Mouse (Mus musculus) urinary bladder, postnatal 10 days (tissue): Measurements from ENCODE around the gene Nob1.

ENCODE experiments used
- DNase-seq: peaks from one replicate; pipeline ENCODE4 v3.0.0; 2022; ENCODE audit warnings: low spot score

Nob1 gene

GRCm38 (mm10) chr8:107424597-107425229, at the start of gene Nob1:
TSS of gene Nob1 (minus strand) at chr8:107425051.
- peak; percentile 91 for DNase-seq

GRCm38 (mm10) chr8:107473369-107473768, 48.5 kb upstream of the Nob1 start:
- no peak for DNase-seq

GRCm38 (mm10) chr8:107472403-107473100, 47.7 kb upstream of the Nob1 start:
- no peak for DNase-seq

- DNase-seq: no peak
These were observed 45.5 kb upstream of the Nob1 start for GRCm38 (mm10) chr8:107470302-107470701.

- no peak for DNase-seq
These were observed 44.0 kb upstream of the Nob1 start for GRCm38 (mm10) chr8:107468811-107469302.

GRCm38 (mm10) chr8:107466642-107467041, 41.8 kb upstream of the Nob1 start:
- DNase-seq: no peak

GRCm38 (mm10) chr8:107465332-107465990, 40.6 kb upstream of the Nob1 start:
- DNase-seq: no peak

GRCm38 (mm10) chr8:107462423-107462822, 37.6 kb upstream of the Nob1 start:
- no peak for DNase-seq

GRCm38 (mm10) chr8:107458281-107458680, 33.4 kb upstream of the Nob1 start:
- no peak for DNase-seq

- DNase-seq: no peak
These were observed 32.9 kb upstream of the Nob1 start for GRCm38 (mm10) chr8:107457725-107458124.

GRCm38 (mm10) chr8:107455268-107455667, 30.4 kb upstream of the Nob1 start:
- no peak for DNase-seq

GRCm38 (mm10) chr8:107453386-107453785, 28.5 kb upstream of the Nob1 start:
- no peak for DNase-seq

- no peak for DNase-seq
These were observed 26.7 kb upstream of the Nob1 start for GRCm38 (mm10) chr8:107451414-107452066.

GRCm38 (mm10) chr8:107449655-107450054, 24.8 kb upstream of the Nob1 start:
- DNase-seq: no peak

- no peak for DNase-seq
These were observed 24.3 kb upstream of the Nob1 start for GRCm38 (mm10) chr8:107449130-107449529.

GRCm38 (mm10) chr8:107448382-107448889, 23.6 kb upstream of the Nob1 start:
- DNase-seq: no peak

GRCm38 (mm10) chr8:107447713-107448112, 22.9 kb upstream of the Nob1 start:
- DNase-seq: no peak

- DNase-seq: no peak
These were observed 19.8 kb upstream of the Nob1 start for GRCm38 (mm10) chr8:107444626-107445025.

GRCm38 (mm10) chr8:107439880-107440625, 15.2 kb upstream of the Nob1 start:
- DNase-seq: no peak

- DNase-seq: no peak
These were observed 12.9 kb upstream of the Nob1 start for GRCm38 (mm10) chr8:107437711-107438110.

GRCm38 (mm10) chr8:107436841-107437421, 12.1 kb upstream of the Nob1 start:
- DNase-seq: no peak
